Mouse (Mus musculus) limb, embryonic 12.5 days (tissue): ENCODE measurements around the gene Zfp454. TPM values are rescaled to one million over a fixed set of nuclear protein-coding genes. Genes with fewer than 3 reads are reported as not detected.
A peak's percentile ranks its signal among the peaks of the same experiment; 100 is the strongest.

Source experiments
- ATAC-seq: fragments of 200-750 bp; cut with Nextera tagmentation; 2 replicates; pipeline ENCODE4 v1.8.0; 2017; ENCODE audit warnings: low read depth, moderate TSS enrichment; ENCODE audit not compliant: insufficient number of reproducible peaks, insufficient read depth, low FRiP score, low TSS enrichment
- H3K27ac ChIP-seq: fragments of 300-500 bp; sonication (generic); 2 replicates; pipeline ENCODE4 v1.5.1; 2016; ENCODE audit warnings: mild to moderate bottlenecking, moderate library complexity
- H3K27me3 ChIP-seq: fragments of 300-500 bp; sonication (generic); 2 replicates; pipeline ENCODE4 v1.6.1; 2016; ENCODE audit warnings: mild to moderate bottlenecking, moderate library complexity
- H3K36me3 ChIP-seq: fragments of 300-500 bp; sonication (generic); 2 replicates; pipeline ENCODE4 v1.6.1; 2016; ENCODE audit warnings: mild to moderate bottlenecking, moderate library complexity
- H3K4me1 ChIP-seq: fragments of 300-500 bp; sonication (generic); replicated peaks from 2 replicates; pipeline ENCODE4 v1.6.1; 2016
- H3K4me2 ChIP-seq: fragments of 300-500 bp; sonication (generic); 2 replicates; pipeline ENCODE4 v1.6.1; 2016; ENCODE audit warnings: mild to moderate bottlenecking, moderate library complexity
- H3K4me3 ChIP-seq: fragments of 300-500 bp; sonication (generic); replicated peaks from 2 replicates; pipeline ENCODE4 v1.5.1; 2016; ENCODE audit warnings: mild to moderate bottlenecking
- H3K9ac ChIP-seq: fragments of 300-500 bp; sonication (generic); replicated peaks from 2 replicates; pipeline ENCODE4 v1.6.1; 2016; ENCODE audit warnings: mild to moderate bottlenecking, moderate library complexity
- H3K9me3 ChIP-seq: fragments of 300-500 bp; sonication (generic); 2 replicates; pipeline ENCODE4 v1.6.1; 2016; ENCODE audit warnings: mild to moderate bottlenecking, moderate library complexity
- WGBS: fragments of 180-500 bp; shearing (Covaris S2); methylation state at CpG from one replicate; pipeline ENCODE4 v1.1.7; 2016; 5-methylcytosine and 5-hydroxymethylcytosine counted together
- polyA plus RNA-seq: library from polyadenylated mRNA; unstranded; fragments of >200 nt; fragmentation: Nextera tagmentation; extraction: Ambion mirVana; gene quantifications from 2 replicates; pipeline ENCODE4 v1.2.1, GENCODE M21; 2016

The Zfp454 gene
- polyA plus RNA-seq, 1 experiment from 2014 or later = 14.3 TPM

DNA sequence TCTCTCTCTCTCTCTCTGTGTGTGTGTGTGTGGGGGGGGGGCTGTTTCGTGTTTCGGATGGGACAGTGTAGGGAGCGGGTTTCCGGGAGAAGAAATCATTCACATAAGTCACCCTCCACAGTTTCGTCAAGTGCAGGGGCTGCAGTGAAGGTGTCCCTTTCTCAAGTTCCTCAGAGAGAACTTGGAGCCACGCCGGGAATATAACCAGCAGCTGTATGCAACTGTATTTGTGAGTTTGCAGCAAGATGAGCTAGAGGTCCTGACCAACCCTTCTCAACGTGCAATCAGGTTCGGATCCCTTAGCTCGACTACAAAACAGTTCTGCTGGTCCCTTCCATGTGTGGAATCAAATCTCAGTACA is 538 bp downstream of the Zfp454 start:
- H3K27ac ChIP-seq = peak overlapping the region; percentile 83
- WGBS = 18% methylated on average over 8 of the region's 10 CpGs
- peak overlapping the region; percentile 54 for H3K4me3 ChIP-seq
- H3K36me3 ChIP-seq = peaks cover 43% of the 10 kb centered on the region
- H3K9me3 ChIP-seq = peaks cover under 1% of the 10 kb centered on the region; the same call in 1 of the 2 replicates
- peaks cover 9% of the 10 kb centered on the region for H3K4me1 ChIP-seq
- 0 out of 2 replicates have a peak, but pooled peaks have one; percentile 49 for ATAC-seq
- H3K4me2 ChIP-seq = peak overlapping the region; percentile 66
- peak overlapping the region; percentile 58 for H3K9ac ChIP-seq
- H3K27me3 ChIP-seq = no peaks in the 10 kb centered on the region

DNA sequence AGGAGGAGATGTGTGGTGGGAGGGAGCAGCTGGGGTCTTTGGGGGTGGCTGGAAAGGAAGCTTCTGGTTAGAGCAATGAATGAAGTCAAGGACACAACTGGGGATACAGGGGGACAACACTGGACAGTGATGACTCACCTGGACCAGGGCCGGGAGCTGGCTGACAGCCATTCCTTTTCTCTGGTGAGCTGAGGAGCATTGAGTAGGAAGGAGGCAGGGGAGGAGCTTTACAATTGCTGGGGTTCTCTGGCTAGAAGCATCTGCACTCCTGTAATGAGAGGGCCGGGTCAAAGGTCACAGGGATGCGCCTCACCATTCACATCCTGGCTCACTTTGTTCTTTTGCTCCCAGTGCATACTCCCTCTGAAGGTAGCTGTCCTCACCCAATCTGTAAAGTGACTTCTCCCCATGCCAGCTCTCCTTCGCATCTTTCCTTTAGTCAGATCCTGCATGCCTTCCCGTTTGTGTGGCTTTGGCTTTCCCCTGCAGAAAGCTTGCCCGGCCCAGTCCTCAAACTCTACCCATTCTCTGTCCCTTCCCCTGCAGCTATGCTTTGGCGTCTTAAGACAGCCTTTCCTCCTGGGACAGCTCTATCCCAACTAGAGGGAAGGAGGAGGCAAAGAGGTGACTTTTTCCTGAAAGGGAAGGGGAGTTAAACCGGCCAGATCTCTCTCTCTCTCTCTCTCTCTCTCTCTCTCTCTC is 1.1 kb downstream of the Zfp454 start:
- H3K9me3 ChIP-seq = no peaks in the 10 kb centered on the region
- no peak for ATAC-seq
- peak overlapping the region; percentile 58 for H3K9ac ChIP-seq
- peaks cover 9% of the 10 kb centered on the region for H3K4me1 ChIP-seq
- no peak overlapping the region for H3K27ac ChIP-seq
- peaks cover 48% of the 10 kb centered on the region for H3K36me3 ChIP-seq
- 46% methylated on average over 8 of the region's 8 CpGs for WGBS
- H3K27me3 ChIP-seq = no peaks in the 10 kb centered on the region
- H3K4me3 ChIP-seq = peak overlapping the region; percentile 54
- peak overlapping the region; percentile 66 for H3K4me2 ChIP-seq

- Histone ChIP-seq H3K4me1 (peaks cover 9% of the 10 kb centered on the region), H3K27me3 (no peaks in the 10 kb centered on the region), H3K36me3 (peaks cover 72% of the 10 kb centered on the region), H3K4me2 (no peak overlapping the region), H3K9me3 (no peaks in the 10 kb centered on the region), H3K27ac (no peak overlapping the region), H3K4me3 (no peak overlapping the region), H3K9ac (no peak overlapping the region)
- no peak for ATAC-seq
- WGBS = 78% methylated on average over 3 of the region's 3 CpGs
These were observed 3.7 kb downstream of the Zfp454 start for GRCm38 (mm10) chr11:50883756-50884155.

DNA sequence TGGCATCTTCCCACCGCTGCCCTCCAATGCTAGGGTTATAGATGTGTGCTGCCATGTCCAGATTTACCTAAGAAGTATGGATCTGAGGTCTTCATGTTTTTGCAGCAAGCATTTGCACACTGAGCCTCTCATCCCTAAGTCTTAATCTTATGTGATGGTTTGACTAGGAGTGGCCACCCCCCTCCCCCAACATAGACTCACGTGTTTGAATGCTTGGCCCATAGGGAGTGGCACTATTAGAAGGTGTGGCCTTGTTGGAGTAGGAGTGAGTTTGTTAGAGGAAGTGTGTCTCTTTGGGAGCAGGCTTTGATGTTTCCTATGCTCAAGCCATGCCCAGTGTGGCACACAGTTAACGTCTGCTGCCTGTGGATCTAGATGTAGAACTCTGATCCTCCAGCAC is 8.8 kb downstream of the Zfp454 start:
- Histone ChIP-seq H3K27me3 (no peaks in the 10 kb centered on the region), H3K36me3 (peaks cover 96% of the 10 kb centered on the region), H3K4me3 (no peak overlapping the region), H3K4me1 (no peaks in the 10 kb centered on the region), H3K9ac (no peak overlapping the region), H3K27ac (no peak overlapping the region), H3K4me2 (no peak overlapping the region), H3K9me3 (peaks cover 18% of the 10 kb centered on the region)
- 92% methylated on average over 3 of the region's 3 CpGs for WGBS
- no peak for ATAC-seq

DNA sequence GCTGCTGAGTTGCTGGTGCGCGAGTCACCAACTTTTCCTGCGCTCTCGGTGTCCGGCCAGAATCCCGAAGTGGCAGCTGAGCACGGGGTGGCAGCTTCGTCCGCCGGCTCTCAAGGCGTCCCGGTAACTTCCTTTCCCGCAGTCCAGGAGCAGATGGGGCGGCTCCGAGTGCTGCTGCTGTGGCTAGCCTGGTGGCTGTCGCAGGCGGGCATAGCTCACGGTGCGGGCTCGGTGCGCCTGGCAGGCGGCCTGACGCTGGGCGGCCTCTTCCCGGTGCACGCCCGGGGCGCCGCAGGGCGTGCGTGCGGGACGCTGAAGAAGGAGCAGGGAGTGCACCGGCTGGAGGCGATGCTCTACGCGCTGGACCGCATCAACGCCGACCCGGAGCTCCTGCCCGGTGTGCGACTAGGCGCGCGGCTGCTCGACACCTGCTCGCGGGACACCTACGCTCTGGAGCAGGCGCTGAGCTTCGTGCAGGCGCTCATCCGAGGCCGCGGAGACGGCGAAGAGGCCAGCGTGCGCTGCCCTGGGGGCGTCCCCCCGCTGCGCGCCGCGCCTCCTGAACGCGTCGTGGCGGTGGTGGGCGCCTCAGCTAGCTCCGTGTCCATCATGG is 36.4 kb downstream of the Zfp454 start:
- under 1% methylated on average over 72 of the region's 72 CpGs for WGBS
- Histone ChIP-seq H3K9ac (peak overlapping the region; percentile 48; the same call in 1 of the 2 replicates), H3K4me3 (peak overlapping the region; percentile 48), H3K4me1 (peaks cover 14% of the 10 kb centered on the region), H3K27me3 (peaks cover 76% of the 10 kb centered on the region), H3K9me3 (peaks cover 7% of the 10 kb centered on the region; the same call in 1 of the 2 replicates), H3K4me2 (peak overlapping the region; percentile 88), H3K36me3 (no peaks in the 10 kb centered on the region), H3K27ac (no peak overlapping the region)
- no peak for ATAC-seq

- Histone ChIP-seq H3K27ac (no peak within 1 kb of the TSS), H3K27me3 (peaks cover 85% of the 10 kb centered on the region), H3K4me2 (peak within 1 kb of the TSS; percentile 88), H3K9ac (peak within 1 kb of the TSS; percentile 48; the same call in 1 of the 2 replicates), H3K9me3 (peaks cover 7% of the 10 kb centered on the region; the same call in 1 of the 2 replicates), H3K36me3 (no peaks in the 10 kb centered on the region), H3K4me3 (peak within 1 kb of the TSS; percentile 48), H3K4me1 (peaks cover 14% of the 10 kb centered on the region)
- 1% methylated on average over 11 of the region's 11 CpGs for WGBS
- no peak for ATAC-seq
These were observed 37.2 kb downstream of the Zfp454 start, which contains the start of gene Grm6 for GRCm38 (mm10) chr11:50850177-50850735. Gene Grm6 (plus strand): TSS chr11:50850685.

DNA sequence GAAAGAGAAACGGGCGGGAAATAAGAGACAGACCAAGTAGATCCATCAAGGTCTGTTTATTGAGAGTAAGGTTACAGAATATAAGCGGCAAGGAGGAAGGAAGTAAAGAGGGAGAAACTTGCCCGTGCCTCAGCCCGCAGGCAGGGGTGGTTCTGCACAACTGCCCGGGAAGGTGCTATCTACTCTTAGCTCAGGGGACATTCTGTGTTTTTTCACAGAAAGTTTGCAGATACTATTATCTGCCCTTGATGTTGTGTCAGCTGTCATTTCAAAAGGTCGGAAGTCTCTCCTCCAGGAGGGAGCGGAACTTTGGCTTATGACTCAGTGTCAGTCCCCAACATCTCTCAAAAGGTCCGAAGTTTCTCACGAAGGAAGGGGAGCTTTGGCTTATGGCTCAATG is 38.1 kb downstream of the Zfp454 start:
- peaks cover 7% of the 10 kb centered on the region; the same call in 1 of the 2 replicates for H3K9me3 ChIP-seq
- peaks cover 14% of the 10 kb centered on the region for H3K4me1 ChIP-seq
- H3K27me3 ChIP-seq = peaks cover 84% of the 10 kb centered on the region
- no peaks in the 10 kb centered on the region for H3K36me3 ChIP-seq
- no peak overlapping the region for H3K4me2 ChIP-seq
- H3K27ac ChIP-seq = no peak overlapping the region
- ATAC-seq = no peak
- H3K4me3 ChIP-seq = no peak overlapping the region
- 4% methylated on average over 10 of the region's 10 CpGs for WGBS
- H3K9ac ChIP-seq = no peak overlapping the region

DNA sequence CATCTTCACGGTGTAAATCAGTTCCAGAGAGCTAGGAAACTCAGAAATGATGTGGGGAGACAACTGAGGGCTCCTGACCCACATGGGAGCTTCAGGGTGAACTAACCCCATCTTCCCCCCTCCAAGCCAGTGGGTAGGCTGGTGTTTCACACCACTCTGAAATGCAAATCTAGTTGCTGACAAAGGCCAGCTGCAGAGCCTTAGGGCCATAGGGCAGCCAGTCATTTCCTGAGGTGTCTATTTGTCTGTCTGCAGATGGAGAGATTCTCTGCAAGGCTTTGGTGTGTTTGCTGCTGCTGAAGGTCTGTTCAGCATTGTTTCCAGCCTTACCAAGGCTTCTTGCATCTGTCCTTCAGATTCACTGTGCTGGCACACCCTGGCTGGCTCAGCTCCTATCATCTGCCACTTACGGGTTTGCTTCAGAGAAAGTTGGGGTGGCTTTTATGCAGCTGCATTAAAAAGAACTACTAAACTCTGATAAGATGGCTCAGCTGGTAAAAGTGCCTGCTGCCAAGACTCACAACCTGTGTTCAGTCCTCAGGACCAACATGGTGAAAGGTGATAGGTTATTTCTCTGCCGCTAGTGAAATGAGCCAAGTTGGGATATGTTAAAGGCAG is 38.8 kb downstream of the Zfp454 start:
- H3K27ac ChIP-seq = no peak overlapping the region

GRCm38 (mm10) chr11:50847047-50847446 is 40.4 kb downstream of the Zfp454 start:
- H3K27ac ChIP-seq = no peak overlapping the region
- WGBS = 68% methylated on average over 5 of the region's 5 CpGs

More for the DNA sequence above, 38.8 kb downstream of the Zfp454 start:
- H3K4me3 ChIP-seq = no peak overlapping the region
- ATAC-seq = no peak
- H3K9ac ChIP-seq = no peak overlapping the region
- no peak overlapping the region for H3K4me2 ChIP-seq
- H3K27me3 ChIP-seq = peaks cover 77% of the 10 kb centered on the region
- peaks cover 7% of the 10 kb centered on the region; the same call in 1 of the 2 replicates for H3K9me3 ChIP-seq
- H3K4me1 ChIP-seq = peaks cover 14% of the 10 kb centered on the region
- 30% methylated on average over 3 of the region's 3 CpGs for WGBS
- no peaks in the 10 kb centered on the region for H3K36me3 ChIP-seq

GRCm38 (mm10) chr11:50845951-50846350 is 41.5 kb downstream of the Zfp454 start:
- WGBS = 88% methylated on average over 3 of the region's 3 CpGs
- Histone ChIP-seq H3K4me2 (no peak overlapping the region), H3K9ac (no peak overlapping the region), H3K9me3 (peaks cover 7% of the 10 kb centered on the region; the same call in 1 of the 2 replicates), H3K4me3 (no peak overlapping the region), H3K36me3 (no peaks in the 10 kb centered on the region), H3K4me1 (peaks cover 10% of the 10 kb centered on the region), H3K27me3 (peaks cover 56% of the 10 kb centered on the region), H3K27ac (no peak overlapping the region)
- no peak for ATAC-seq

More at GRCm38 (mm10) chr11:50847047-50847446, 40.4 kb downstream of the Zfp454 start:
- Histone ChIP-seq H3K4me2 (no peak overlapping the region), H3K9me3 (peaks cover 7% of the 10 kb centered on the region; the same call in 1 of the 2 replicates), H3K4me3 (no peak overlapping the region), H3K4me1 (peaks cover 14% of the 10 kb centered on the region), H3K9ac (no peak overlapping the region), H3K27me3 (peaks cover 67% of the 10 kb centered on the region), H3K36me3 (no peaks in the 10 kb centered on the region)
- ATAC-seq = no peak
